In the genomic region with DNA sequence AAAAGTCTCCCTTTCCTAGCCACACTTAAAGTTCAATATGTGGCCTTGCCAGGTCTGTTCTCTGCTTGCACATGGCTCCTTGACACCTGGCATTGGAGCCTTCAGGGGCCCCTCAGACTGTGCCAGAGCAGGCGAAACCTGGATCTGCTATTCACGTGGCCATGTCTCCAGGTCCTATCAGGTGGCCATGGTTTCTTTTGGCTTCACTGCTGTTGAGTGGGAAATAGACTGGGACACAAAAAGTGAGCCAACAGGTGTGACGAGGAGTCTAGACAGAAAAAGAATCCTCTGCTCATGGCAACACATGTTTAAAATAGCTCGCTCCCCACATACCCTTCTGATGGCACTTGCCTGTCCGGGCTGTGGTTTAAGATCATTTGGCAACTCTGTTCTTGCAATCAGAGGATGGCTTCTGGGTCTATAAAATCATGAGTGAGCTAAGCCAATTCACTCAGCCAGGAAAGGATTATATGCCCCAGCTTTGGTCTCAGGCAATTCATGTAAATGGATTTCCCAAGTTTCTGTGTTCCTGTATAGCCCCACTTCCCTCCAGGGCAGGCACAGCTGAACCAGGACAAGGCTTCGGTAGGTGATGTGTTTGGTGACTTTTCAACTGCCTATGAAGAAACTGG, we compare ENCODE assay signal across 10 mouse cellular contexts.
"Had no signal": no experiment of that assay in that cellular context is flagged by ENCODE, and none has a peak within 500 bp of the region (broad histone marks: within the 10 kb centered on the region; RNA-seq: fewer than 3 reads in every experiment).

No protein-coding gene starts in this region.

- ATAC-seq: lung, postnatal 0 days; midbrain, embryonic 13.5 days had no signal

- H3K4me2 ChIP-seq: midbrain, embryonic 13.5 days; neural tube, embryonic 15.5 days had no signal

- H3K36me3 ChIP-seq: midbrain, embryonic 13.5 days; neural tube, embryonic 15.5 days had no signal

- H3K4me1 ChIP-seq: midbrain, embryonic 13.5 days; neural tube, embryonic 15.5 days had no signal

- H3K9me3 ChIP-seq: midbrain, embryonic 13.5 days; neural tube, embryonic 15.5 days had no signal

- DNase-seq: liver; lung, adult 2 months; right cerebral cortex, adult 18-20 months; right cerebral cortex, postnatal 25 days; thymus, postnatal 14 days had no signal

- H3K27me3 ChIP-seq: midbrain, embryonic 13.5 days; neural tube, embryonic 15.5 days had no signal

- H3K27ac ChIP-seq: liver, embryonic 14.5 days; midbrain, embryonic 13.5 days; neural tube, embryonic 15.5 days; stomach, postnatal 0 days had no signal

- H3K4me3 ChIP-seq: midbrain, embryonic 13.5 days; neural tube, embryonic 15.5 days had no signal

- H3K9ac ChIP-seq: liver, embryonic 14.5 days; midbrain, embryonic 13.5 days; neural tube, embryonic 15.5 days had no signal
